Mouse (Mus musculus) midbrain, embryonic 15.5 days (tissue): ENCODE results near the gene Dnajc30. TPM values are rescaled to one million over a fixed set of nuclear protein-coding genes. Genes with fewer than 3 reads are reported as not detected.

Source experiments
- ATAC-seq: fragments of 200-750 bp; cut with Nextera tagmentation; replicated peaks from 2 replicates; pipeline ENCODE4 v1.8.0; 2017; ENCODE audit warnings: moderate TSS enrichment
- H3K27ac ChIP-seq: fragments of 300-500 bp; sonication (generic); 2 replicates; pipeline ENCODE4 v1.5.1; 2015; ENCODE audit warnings: mild to moderate bottlenecking, inconsistent platforms
- H3K27me3 ChIP-seq: fragments of 300-500 bp; sonication (generic); replicated peaks from 2 replicates; pipeline ENCODE4 v1.6.1; 2015; ENCODE audit warnings: inconsistent platforms
- H3K36me3 ChIP-seq: fragments of 300-500 bp; sonication (generic); replicated peaks from 2 replicates; pipeline ENCODE4 v1.6.1; 2015; ENCODE audit warnings: inconsistent platforms
- H3K4me1 ChIP-seq: fragments of 300-500 bp; sonication (generic); 2 replicates; pipeline ENCODE4 v1.6.1; 2015; ENCODE audit warnings: inconsistent platforms
- H3K4me2 ChIP-seq: fragments of 300-500 bp; sonication (generic); 2 replicates; pipeline ENCODE4 v1.6.1; 2015; ENCODE audit warnings: inconsistent platforms, mild to moderate bottlenecking, moderate library complexity
- H3K4me3 ChIP-seq: fragments of 300-500 bp; sonication (generic); 2 replicates; pipeline ENCODE4 v1.5.1; 2015; ENCODE audit warnings: mild to moderate bottlenecking, inconsistent platforms
- H3K9ac ChIP-seq: fragments of 300-500 bp; sonication (generic); 2 replicates; pipeline ENCODE4 v1.6.1; 2015; ENCODE audit warnings: mild to moderate bottlenecking, inconsistent platforms
- H3K9me3 ChIP-seq: fragments of 300-500 bp; sonication (generic); 2 replicates; pipeline ENCODE4 v1.6.1; 2016; ENCODE audit warnings: inconsistent platforms
- WGBS: fragments of 180-500 bp; shearing (Covaris S2); methylation state at CpG from one replicate; pipeline ENCODE4 v1.1.7; 2015; ENCODE audit warnings: mixed read lengths; 5-methylcytosine and 5-hydroxymethylcytosine counted together
- polyA plus RNA-seq: library from polyadenylated mRNA; unstranded; fragments of >200 nt; fragmentation: Nextera tagmentation; extraction: Ambion mirVana; gene quantifications from 2 replicates; pipeline ENCODE4 v1.2.1, GENCODE M21; 2015

The Dnajc30 gene
- polyA plus RNA-seq, 1 experiment from 2014 or later: 47.8 TPM

DNA sequence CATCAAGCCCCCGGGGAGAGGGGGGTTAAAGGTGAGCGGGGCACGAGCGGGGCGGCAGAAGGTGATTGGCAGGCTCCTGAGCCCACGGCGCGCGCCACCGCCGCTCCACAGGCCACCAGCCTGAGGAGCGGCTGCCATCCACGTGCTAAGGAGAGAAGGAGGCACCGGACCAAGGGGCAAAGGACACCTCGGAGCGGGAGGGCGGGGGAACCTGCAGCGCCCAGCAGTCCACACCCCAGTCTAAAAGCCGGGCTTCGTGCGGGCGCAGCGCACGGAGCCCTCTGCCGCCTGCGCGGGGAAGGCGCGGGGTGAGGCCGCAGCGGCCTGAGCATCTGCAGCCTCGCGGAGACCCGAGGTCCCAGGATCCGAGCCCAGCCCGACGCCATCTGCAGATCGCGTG lies 25.7 kb downstream of the Dnajc30 start, which contains the start of gene Mlxipl:
Gene Mlxipl, plus strand, starts transcription at position 238 of the 400 bp plus-strand sequence.
- no peaks in the 10 kb centered on the region for H3K36me3 ChIP-seq
- H3K4me1 ChIP-seq: no peaks in the 10 kb centered on the region
- 3% methylated on average over 37 of the region's 39 CpGs for WGBS
- H3K4me3 ChIP-seq: no peak within 1 kb of the TSS
- ATAC-seq: no peak
- no peak within 1 kb of the TSS for H3K4me2 ChIP-seq
- H3K9ac ChIP-seq: no peak within 1 kb of the TSS
- H3K27ac ChIP-seq: no peak within 1 kb of the TSS
- no peaks in the 10 kb centered on the region for H3K9me3 ChIP-seq
- H3K27me3 ChIP-seq: peaks cover 46% of the 10 kb centered on the region

GRCm38 (mm10) chr5:135100981-135101380 lies 37.0 kb downstream of the Dnajc30 start:
- ATAC-seq: no peak
- H3K4me1 ChIP-seq: no peaks in the 10 kb centered on the region
- no peak overlapping the region for H3K9ac ChIP-seq
- no peak overlapping the region for H3K27ac ChIP-seq
- WGBS: 69% methylated on average over 1 of the region's 1 CpGs
- peaks cover 17% of the 10 kb centered on the region for H3K27me3 ChIP-seq
- no peaks in the 10 kb centered on the region for H3K9me3 ChIP-seq
- no peaks in the 10 kb centered on the region for H3K36me3 ChIP-seq
- no peak overlapping the region for H3K4me2 ChIP-seq
- H3K4me3 ChIP-seq: no peak overlapping the region

DNA sequence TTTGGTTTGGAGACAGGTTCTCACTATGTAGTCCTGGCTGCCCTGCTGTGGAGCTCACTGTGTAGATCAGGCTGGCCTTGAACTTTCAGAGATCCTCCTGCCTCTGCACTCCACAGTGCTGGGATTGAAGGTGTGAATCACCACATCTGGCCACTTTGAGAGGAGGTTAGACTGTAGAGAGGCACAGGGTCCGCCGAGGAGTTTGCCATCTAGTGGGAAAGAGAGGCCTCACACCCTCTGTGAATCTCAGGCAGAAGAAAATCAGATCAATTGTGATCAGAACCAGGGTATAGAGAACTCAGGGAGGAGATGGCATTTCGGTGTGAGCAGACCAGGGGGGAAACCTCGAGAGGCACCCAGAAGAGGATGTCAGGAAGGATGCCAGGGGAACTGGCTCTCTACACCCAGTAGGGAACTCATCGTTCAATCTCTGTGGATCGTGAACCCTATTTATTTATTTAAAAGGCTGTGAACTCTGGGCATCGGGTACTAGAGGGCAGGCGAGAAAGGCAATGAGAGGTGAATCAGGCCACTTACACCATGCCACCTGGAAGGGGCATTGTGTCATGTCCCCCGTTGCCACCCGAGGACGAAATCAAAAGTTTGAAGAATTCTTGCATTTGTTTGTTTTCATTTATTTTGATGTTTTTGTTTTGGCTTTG lies 40.1 kb downstream of the Dnajc30 start:
- no peak for ATAC-seq
- Histone ChIP-seq H3K4me3 (no peak overlapping the region), H3K4me2 (no peak overlapping the region), H3K4me1 (peaks cover 14% of the 10 kb centered on the region), H3K27me3 (peaks cover 44% of the 10 kb centered on the region), H3K36me3 (no peaks in the 10 kb centered on the region), H3K9ac (no peak overlapping the region), H3K27ac (no peak overlapping the region), H3K9me3 (no peaks in the 10 kb centered on the region)
- WGBS: 66% methylated on average over 11 of the region's 11 CpGs

GRCm38 (mm10) chr5:135106758-135107256 lies 42.8 kb downstream of the Dnajc30 start:
- H3K9me3 ChIP-seq: no peaks in the 10 kb centered on the region
- H3K4me2 ChIP-seq: peak overlapping the region; percentile 80
- peak; percentile 80 for ATAC-seq
- peak overlapping the region; percentile 45 for H3K4me3 ChIP-seq
- no peak overlapping the region for H3K27ac ChIP-seq
- no peaks in the 10 kb centered on the region for H3K36me3 ChIP-seq
- H3K9ac ChIP-seq: peak overlapping the region; percentile 32; the same call in 1 of the 2 replicates
- WGBS: 0% methylated on average over 48 of the region's 48 CpGs
- peaks cover 14% of the 10 kb centered on the region for H3K4me1 ChIP-seq
- peaks cover 50% of the 10 kb centered on the region for H3K27me3 ChIP-seq

GRCm38 (mm10) chr5:135107521-135108501 lies 43.8 kb downstream of the Dnajc30 start:
- no peak overlapping the region for H3K9ac ChIP-seq
- no peaks in the 10 kb centered on the region for H3K9me3 ChIP-seq
- peak overlapping the region; percentile 45 for H3K4me3 ChIP-seq
- no peak for ATAC-seq
- H3K4me2 ChIP-seq: peak overlapping the region; percentile 80
- WGBS: 12% methylated on average over 40 of the region's 40 CpGs
- peaks cover 50% of the 10 kb centered on the region for H3K27me3 ChIP-seq
- no peak overlapping the region for H3K27ac ChIP-seq
- H3K4me1 ChIP-seq: peaks cover 14% of the 10 kb centered on the region
- no peaks in the 10 kb centered on the region for H3K36me3 ChIP-seq

- no peak for ATAC-seq
- 69% methylated on average over 6 of the region's 6 CpGs for WGBS
- no peak overlapping the region for H3K9ac ChIP-seq
- peaks cover 14% of the 10 kb centered on the region for H3K4me1 ChIP-seq
- H3K27ac ChIP-seq: no peak overlapping the region
- H3K9me3 ChIP-seq: no peaks in the 10 kb centered on the region
- peaks cover 49% of the 10 kb centered on the region for H3K27me3 ChIP-seq
- H3K4me2 ChIP-seq: no peak overlapping the region
- no peaks in the 10 kb centered on the region for H3K36me3 ChIP-seq
- H3K4me3 ChIP-seq: no peak overlapping the region
Measured at GRCm38 (mm10) chr5:135109017-135109416, 45.0 kb downstream of the Dnajc30 start.

- Histone ChIP-seq H3K4me2 (no peak overlapping the region), H3K4me3 (no peak overlapping the region), H3K36me3 (no peaks in the 10 kb centered on the region), H3K4me1 (peaks cover 14% of the 10 kb centered on the region), H3K9ac (no peak overlapping the region), H3K27me3 (peaks cover 45% of the 10 kb centered on the region), H3K9me3 (no peaks in the 10 kb centered on the region), H3K27ac (no peak overlapping the region)
- ATAC-seq: no peak
- WGBS: 95% methylated on average over 3 of the region's 3 CpGs
Measured at GRCm38 (mm10) chr5:135109426-135109825, 45.4 kb downstream of the Dnajc30 start.

GRCm38 (mm10) chr5:135109976-135110375 lies 46.0 kb downstream of the Dnajc30 start:
- no peaks in the 10 kb centered on the region for H3K36me3 ChIP-seq
- no peak overlapping the region for H3K27ac ChIP-seq
- no peak overlapping the region for H3K4me3 ChIP-seq
- H3K9me3 ChIP-seq: no peaks in the 10 kb centered on the region
- peaks cover 14% of the 10 kb centered on the region for H3K4me1 ChIP-seq
- H3K27me3 ChIP-seq: peaks cover 42% of the 10 kb centered on the region
- 56% methylated on average over 6 of the region's 6 CpGs for WGBS
- no peak overlapping the region for H3K9ac ChIP-seq
- no peak overlapping the region for H3K4me2 ChIP-seq
- ATAC-seq: no peak

- Histone ChIP-seq H3K36me3 (no peaks in the 10 kb centered on the region), H3K4me1 (no peaks in the 10 kb centered on the region), H3K4me2 (no peak overlapping the region), H3K9ac (no peak overlapping the region), H3K27me3 (peaks cover 9% of the 10 kb centered on the region), H3K9me3 (no peaks in the 10 kb centered on the region), H3K4me3 (no peak overlapping the region), H3K27ac (no peak overlapping the region)
- WGBS: 81% methylated on average over 12 of the region's 12 CpGs
- ATAC-seq: no peak
Measured at GRCm38 (mm10) chr5:135113782-135114181, 49.8 kb downstream of the Dnajc30 start.

- 92% methylated on average over 8 of the region's 8 CpGs for WGBS
- no peaks in the 10 kb centered on the region for H3K9me3 ChIP-seq
- H3K4me1 ChIP-seq: no peaks in the 10 kb centered on the region
- H3K36me3 ChIP-seq: no peaks in the 10 kb centered on the region
- no peak overlapping the region for H3K4me2 ChIP-seq
- H3K27ac ChIP-seq: no peak overlapping the region
- H3K9ac ChIP-seq: no peak overlapping the region
- no peaks in the 10 kb centered on the region; the same call in 1 of the 2 replicates for H3K27me3 ChIP-seq
- ATAC-seq: no peak
- H3K4me3 ChIP-seq: no peak overlapping the region
Measured at GRCm38 (mm10) chr5:135115241-135115640, 51.2 kb downstream of the Dnajc30 start.
